Comparison of ENCODE assay signal across 17 mouse cellular contexts in the genomic region with DNA sequence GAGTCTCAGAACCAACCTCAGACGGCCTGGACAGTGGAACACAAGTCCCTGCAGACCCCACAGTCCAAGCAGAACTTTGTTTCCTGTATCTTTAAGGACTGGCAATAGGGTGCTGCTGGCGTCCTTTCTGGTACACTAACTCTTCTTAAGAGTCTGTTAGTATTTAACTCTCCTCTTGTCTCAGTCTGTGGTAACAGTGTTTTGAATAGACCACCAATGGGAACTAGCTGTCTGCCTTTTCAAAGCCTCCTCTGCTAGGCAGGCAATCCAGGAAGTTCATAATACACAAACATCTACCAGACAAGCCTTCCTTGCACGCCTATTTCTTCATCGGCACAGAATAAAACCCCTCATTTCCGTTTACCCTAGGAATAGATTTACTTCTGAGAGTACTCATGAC. TPM values are rescaled to one million over a fixed set of nuclear protein-coding genes. Genes with fewer than 3 reads are reported as not detected.
DNase-seq lines count a peak whose midpoint lies in the region; ATAC-seq and TF ChIP-seq lines count a peak whose summit lies in the region.
"Had no signal": no experiment of that assay in that cellular context is flagged by ENCODE, and none has a peak within 500 bp of the region (broad histone marks: within the 10 kb centered on the region; RNA-seq: fewer than 3 reads in every experiment).

No protein-coding gene starts in this region.

- no peak overlapping the region for H3K4me3 ChIP-seq in lung, embryonic 14.5 days (ENCODE audit: low read depth, low read length)
- H3K4me3 ChIP-seq in hindbrain, postnatal 0 days (ENCODE audit: low read length): no peak overlapping the region
- H3K4me3 ChIP-seq: embryonic facial prominence, embryonic 15.5 days; forebrain, embryonic 12.5 days; heart, embryonic 13.5 days; limb, embryonic 13.5 days; stomach, embryonic 15.5 days had no signal

- peak; percentile 47 for DNase-seq in lung, embryonic 14.5 days
- DNase-seq in lung, postnatal 14 days: no peak
- peak; percentile 11 for DNase-seq in thymus, postnatal 14 days
- DNase-seq in thymus, adult 18-20 months: no peak
- DNase-seq in hindbrain, postnatal 0 days (ENCODE audit: low spot score): no peak
- DNase-seq in left cerebral cortex, adult 11 months (ENCODE audit: low spot score): no peak
- no peak for DNase-seq in cerebellum, adult 9-11 months
- DNase-seq: adrenal gland, postnatal 10 days; cerebellum, adult 18-20 months; gastrocnemius, postnatal 36 days; right cerebral cortex, adult 18-20 months had no signal

- no peak overlapping the region for H3K4me2 ChIP-seq in lung, embryonic 14.5 days
- H3K4me2 ChIP-seq in hindbrain, postnatal 0 days (ENCODE audit: low read depth, low read length): peak overlapping the region; percentile 0; the same call in 1 of the 2 replicates
- H3K4me2 ChIP-seq: embryonic facial prominence, embryonic 15.5 days; forebrain, embryonic 12.5 days; heart, embryonic 13.5 days; limb, embryonic 13.5 days; stomach, embryonic 15.5 days had no signal

- 53% methylated on average over 5 of the region's 5 CpGs for WGBS in lung, embryonic 14.5 days
- 38% methylated on average over 5 of the region's 5 CpGs for WGBS in hindbrain, postnatal 0 days

- H3K4me1 ChIP-seq in lung, embryonic 14.5 days (ENCODE audit: insufficient read depth): peaks cover 5% of the 10 kb centered on the region; the same call in 1 of the 2 replicates
- peaks cover 29% of the 10 kb centered on the region for H3K4me1 ChIP-seq in hindbrain, postnatal 0 days (ENCODE audit: insufficient read depth, low read length)
- H3K4me1 ChIP-seq: heart, embryonic 13.5 days; stomach, embryonic 15.5 days had no signal

- peak; percentile 39; the same call in 1 of the 2 replicates for ATAC-seq in lung, embryonic 14.5 days (ENCODE audit: insufficient read depth)
- ATAC-seq in hindbrain, postnatal 0 days: no peak

- H3K9ac ChIP-seq in lung, embryonic 14.5 days: no peak overlapping the region
- no peak overlapping the region for H3K9ac ChIP-seq in hindbrain, postnatal 0 days (replicated peaks; ENCODE audit: low read length)
- H3K9ac ChIP-seq: embryonic facial prominence, embryonic 15.5 days; forebrain, embryonic 12.5 days; heart, embryonic 13.5 days; limb, embryonic 13.5 days; stomach, embryonic 15.5 days had no signal

- H3K36me3 ChIP-seq in lung, embryonic 14.5 days (ENCODE audit: insufficient read depth): 0 out of 2 replicates have a peak, but pooled peaks cover 7% of the 10 kb centered on the region
- H3K36me3 ChIP-seq in hindbrain, postnatal 0 days (ENCODE audit: insufficient read depth, low read length): 0 out of 2 replicates have a peak, but pooled peaks cover 6% of the 10 kb centered on the region
- H3K36me3 ChIP-seq: G1E; heart, embryonic 13.5 days had no signal

- H3K9me3 ChIP-seq in lung, embryonic 14.5 days (ENCODE audit: low read depth, low read length): no peaks in the 10 kb centered on the region
- H3K9me3 ChIP-seq in hindbrain, postnatal 0 days (ENCODE audit: low read length): no peaks in the 10 kb centered on the region
- H3K9me3 ChIP-seq: embryonic facial prominence, embryonic 15.5 days; forebrain, embryonic 12.5 days; heart, embryonic 13.5 days; limb, embryonic 13.5 days; stomach, embryonic 15.5 days had no signal

- TF ChIP-seq CTCF in lung, embryonic 14.5 days (IDR thresholded peaks at IDR 0.05; ENCODE audit: low read depth): no peak
- no peak for TF ChIP-seq CTCF in hindbrain, postnatal 0 days (IDR thresholded peaks at IDR 0.05; ENCODE audit: low read depth)

- H3K27me3 ChIP-seq in lung, embryonic 14.5 days (ENCODE audit: insufficient read depth, low read length): no peaks in the 10 kb centered on the region
- H3K27me3 ChIP-seq in hindbrain, postnatal 0 days (ENCODE audit: insufficient read depth, low read length): no peaks in the 10 kb centered on the region
- H3K27me3 ChIP-seq: embryonic facial prominence, embryonic 15.5 days; forebrain, embryonic 12.5 days; heart, embryonic 13.5 days; limb, embryonic 13.5 days; stomach, embryonic 15.5 days had no signal

- no peak overlapping the region for H3K27ac ChIP-seq in lung, embryonic 14.5 days (ENCODE audit: low read depth)
- no peak overlapping the region for H3K27ac ChIP-seq in hindbrain, postnatal 0 days
- H3K27ac ChIP-seq: embryonic facial prominence, embryonic 15.5 days; forebrain, embryonic 12.5 days; heart, embryonic 13.5 days; limb, embryonic 13.5 days; stomach, embryonic 15.5 days had no signal

RNA-seq across cellular contexts. Expression of gene Basp1, which starts 7.6 kb away (rescaled TPM):
- polyA plus RNA-seq in lung, embryonic 14.5 days (2014; fragmentation: Nextera tagmentation; extraction: Ambion mirVana): 34.5 and 37.8 TPM in 2 replicates
- 701 and 894 TPM in 2 replicates for total RNA-seq in hindbrain, postnatal 0 days (2014; rRNA removed)
- polyA plus RNA-seq in hindbrain, postnatal 0 days (2015; fragmentation: Nextera tagmentation; extraction: Ambion mirVana): 415 and 425 TPM in 2 replicates
- total RNA-seq: G1E had no signal
- polyA plus RNA-seq: G1E had no signal

Comparison
In these comparisons a context has a peak if more than half of its experiments do, and no peak if none do; other contexts are left out.
1. DNase-seq: peak in lung, embryonic 14.5 days (single experiment) and thymus, postnatal 14 days (single experiment); none in lung, postnatal 14 days (single experiment), thymus, adult 18-20 months (0 of 2), hindbrain, postnatal 0 days (single experiment), left cerebral cortex, adult 11 months (single experiment) and cerebellum, adult 9-11 months (single experiment).
2. RNA of gene Basp1, which starts 7.6 kb away (polyA plus RNA-seq): 415 to 425 TPM in hindbrain, postnatal 0 days; 34.5 to 37.8 TPM in lung, embryonic 14.5 days; every median in the first group is over 10 times any median in the second.